Mouse (Mus musculus): ENCODE measurements around the gene Ncbp3.

- TF ChIP-seq CTCF (conservative IDR thresholded peaks at IDR 0.05 in 1 of 2, IDR thresholded peaks at IDR 0.05 in 1 of 2; ENCODE audit: low read depth in 2 of 2, low read length in 2 of 2) (no peak), CHD2 (IDR thresholded peaks at IDR 0.05; ENCODE audit: low read length) (no peak), USF1 (IDR thresholded peaks at IDR 0.05; ENCODE audit: low read depth, low read length) (no peak)
These were observed 670 bp downstream of the Ncbp3 start for GRCm38 (mm10) chr11:73048030-73048876.

All from CH12.LX (cell line).